Mouse (Mus musculus) spleen, adult 2 months (tissue): Measurements from ENCODE around the gene Hist1h4h.

Experiments used
- CTCF ChIP-seq: fragments of 200-500 bp; IDR thresholded peaks from 2 replicates; pipeline ENCODE4 v1.5.1; 2011; ENCODE audit warnings: mild to moderate bottlenecking, inconsistent platforms; ENCODE audit not compliant: insufficient read depth, insufficient read length, insufficient replicate concordance; ENCODE audit errors: extremely low read depth
- POLR2A ChIP-seq: fragments of 200-500 bp; IDR thresholded peaks from 2 replicates; pipeline ENCODE4 v1.6.1; 2011; ENCODE audit warnings: low read depth, low read length, inconsistent platforms

- TF ChIP-seq CTCF (no peak), POLR2A (peak; percentile 27; the same call in 1 of the 2 replicates)
These were observed 44.5 kb downstream of the Hist1h4h start, which contains the start of gene Hist1h3d for GRCm38 (mm10) chr13:23575271-23575851.
